ENCODE assay signal across 14 mouse cellular contexts in the genomic region with DNA sequence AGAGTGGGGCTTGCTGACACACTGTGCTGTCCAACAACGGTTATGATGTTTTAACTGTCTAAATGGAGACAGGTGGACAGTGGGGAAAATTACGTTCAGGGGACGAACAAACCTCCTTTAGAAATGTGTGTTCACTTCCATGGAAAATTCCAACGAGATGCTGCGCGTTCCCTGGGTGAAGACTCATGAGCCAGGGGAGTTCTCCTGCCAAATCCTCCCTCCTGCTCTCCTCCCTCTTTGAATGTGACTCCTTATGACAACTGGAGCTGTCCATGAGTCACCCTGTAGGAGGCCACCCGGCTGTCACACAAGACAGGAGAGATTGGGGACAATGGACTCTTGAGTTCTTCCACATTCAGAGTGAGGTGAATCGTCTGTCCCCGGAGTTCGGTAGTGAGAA.
DNase-seq lines count a peak whose midpoint lies in the region; ATAC-seq and TF ChIP-seq lines count a peak whose summit lies in the region.
"Had no signal": no experiment of that assay in that cellular context is flagged by ENCODE, and none has a peak within 500 bp of the region (broad histone marks: within the 10 kb centered on the region; RNA-seq: fewer than 3 reads in every experiment).

No protein-coding gene starts in this region.

- 90% methylated on average over 10 of the region's 10 CpGs for WGBS in forebrain, embryonic 11.5 days
- WGBS in forebrain, embryonic 12.5 days: 89% methylated on average over 10 of the region's 10 CpGs

- no peak overlapping the region for H3K27ac ChIP-seq in forebrain, embryonic 11.5 days (ENCODE audit: low read depth, low read length)
- no peak overlapping the region for H3K27ac ChIP-seq in forebrain, embryonic 12.5 days
- H3K27ac ChIP-seq in gastrocnemius, adult 2 months: peak overlapping the region; percentile 32
- H3K27ac ChIP-seq: embryonic facial prominence, embryonic 13.5 days; liver, embryonic 13.5 days had no signal

- no peaks in the 10 kb centered on the region for H3K4me1 ChIP-seq in forebrain, embryonic 11.5 days (replicated peaks; ENCODE audit: control insufficient read depth, insufficient read depth, low read length)
- H3K4me1 ChIP-seq in forebrain, embryonic 12.5 days: no peaks in the 10 kb centered on the region

- no peak for TF ChIP-seq CTCF in gastrocnemius, adult 2 months (IDR thresholded peaks at IDR 0.05)

- intact Hi-C loops in left cerebral cortex, postnatal 36 days (cut with DNase I): loop anchor here (5.0 kb wide), 1 partner anchor 53 kb away; no protein-coding TSS in a partner anchor
- intact Hi-C loops in left cerebral cortex, postnatal 10 days (cut with DNase I): no loop called here
- intact Hi-C loops in gastrocnemius, adult 2 months (cut with DNase I): loop anchor here (10.0 kb wide), 2 partner anchors 50 to 130 kb away; no protein-coding TSS in a partner anchor
- intact Hi-C loops in heart, postnatal 36 days (cut with DNase I): no loop called here

- peak; percentile 8 for DNase-seq in forebrain, embryonic 11.5 days (ENCODE audit: low spot score)
- DNase-seq in left cerebral cortex, postnatal 36 days (ENCODE audit: low spot score in 2 of 2): peak; percentile 50 to 52
- DNase-seq in left cerebral cortex, postnatal 10 days (ENCODE audit: extremely low spot score in 1 of 2, low spot score in 2 of 2): no peak
- peak; percentile 57 for DNase-seq in gastrocnemius, adult 2 months
- peak; percentile 44 to 55 for DNase-seq in heart, postnatal 36 days
- no peak for DNase-seq in embryo, embryonic 11 days
- DNase-seq in retina, postnatal 1 day: no peak
- DNase-seq: cerebellum, adult 11-12 months; kidney, adult 2 months; liver, embryonic 13.5 days; thymus, adult 18-20 months had no signal

- H3K36me3 ChIP-seq in forebrain, embryonic 11.5 days (ENCODE audit: control insufficient read depth, insufficient read depth, low read length): no peaks in the 10 kb centered on the region; the same call in 1 of the 2 replicates
- peaks cover 23% of the 10 kb centered on the region for H3K36me3 ChIP-seq in forebrain, embryonic 12.5 days (replicated peaks)
- H3K36me3 ChIP-seq: G1E; liver, embryonic 13.5 days had no signal

- H3K4me3 ChIP-seq in forebrain, embryonic 11.5 days (ENCODE audit: low read depth, low read length): no peak overlapping the region
- no peak overlapping the region for H3K4me3 ChIP-seq in forebrain, embryonic 12.5 days (replicated peaks)
- H3K4me3 ChIP-seq in gastrocnemius, adult 2 months: no peak overlapping the region
- H3K4me3 ChIP-seq: embryonic facial prominence, embryonic 13.5 days; liver, embryonic 13.5 days had no signal

- no peaks in the 10 kb centered on the region for H3K9me3 ChIP-seq in forebrain, embryonic 11.5 days (ENCODE audit: control insufficient read depth, low read length)
- H3K9me3 ChIP-seq in forebrain, embryonic 12.5 days: no peaks in the 10 kb centered on the region
- H3K9me3 ChIP-seq: embryonic facial prominence, embryonic 13.5 days; G1E; liver, embryonic 13.5 days had no signal

- ATAC-seq in forebrain, embryonic 11.5 days (replicated peaks; ENCODE audit: low FRiP score): no peak
- no peak for ATAC-seq in forebrain, embryonic 12.5 days (ENCODE audit: low FRiP score)

- H3K9ac ChIP-seq in forebrain, embryonic 11.5 days (ENCODE audit: low read length): no peak overlapping the region
- no peak overlapping the region for H3K9ac ChIP-seq in forebrain, embryonic 12.5 days
- H3K9ac ChIP-seq: embryonic facial prominence, embryonic 13.5 days; liver, embryonic 13.5 days had no signal

- H3K4me2 ChIP-seq in forebrain, embryonic 11.5 days (ENCODE audit: low read depth, low read length, severe bottlenecking): no peak overlapping the region
- H3K4me2 ChIP-seq in forebrain, embryonic 12.5 days: no peak overlapping the region
- H3K4me2 ChIP-seq: embryonic facial prominence, embryonic 13.5 days; liver, embryonic 13.5 days had no signal

- H3K27me3 ChIP-seq in forebrain, embryonic 11.5 days (ENCODE audit: control insufficient read depth, insufficient read depth, low read length): no peaks in the 10 kb centered on the region
- H3K27me3 ChIP-seq in forebrain, embryonic 12.5 days: no peaks in the 10 kb centered on the region
- H3K27me3 ChIP-seq: embryonic facial prominence, embryonic 13.5 days; liver, embryonic 13.5 days had no signal

Comparison
In these comparisons a context has a peak if more than half of its experiments do, and no peak if none do; other contexts are left out.
1. DNase-seq: peak in forebrain, embryonic 11.5 days (single experiment), left cerebral cortex, postnatal 36 days (2 of 2), gastrocnemius, adult 2 months (single experiment) and heart, postnatal 36 days (2 of 2); none in left cerebral cortex, postnatal 10 days (0 of 2), embryo, embryonic 11 days (single experiment) and retina, postnatal 1 day (single experiment).
2. intact Hi-C loops: an anchor here in left cerebral cortex, postnatal 36 days (5.0 kb wide) and gastrocnemius, adult 2 months (10.0 kb wide); none called in left cerebral cortex, postnatal 10 days and heart, postnatal 36 days.